Mouse (Mus musculus): Measurements from ENCODE around the gene Cox4i2. TPM values are rescaled to one million over a fixed set of nuclear protein-coding genes. Genes with fewer than 3 reads are reported as not detected.

Gene Cox4i2
- total and polyA plus RNA-seq, 2 experiments: 0.31 TPM; not detected in 1

GRCm38 (mm10) chr2:152788892-152789421, 35.0 kb downstream of the Cox4i2 start:
- no peaks in the 10 kb centered on the region for H3K27me3 ChIP-seq (ENCODE audit: control insufficient read depth, insufficient read depth, low read length)
- peak; percentile 30 for DNase-seq (ENCODE audit: extremely low read depth, low read depth, low spot score)
- H3K27ac ChIP-seq (replicated peaks; ENCODE audit: insufficient read depth, low read depth, low read length): peak overlapping the region; percentile 61
- H3K4me1 ChIP-seq (ENCODE audit: control insufficient read depth, insufficient read depth, low read length): peaks cover 42% of the 10 kb centered on the region
- WGBS: 55% methylated on average over 6 of the region's 6 CpGs
- no peak overlapping the region for H3K9ac ChIP-seq (ENCODE audit: low read depth, low read length)
- H3K4me3 ChIP-seq (ENCODE audit: insufficient read depth, low read depth, low read length): no peak overlapping the region
- H3K79me2 ChIP-seq (ENCODE audit: control insufficient read depth, insufficient read depth, low read length): peaks cover 36% of the 10 kb centered on the region
- TF ChIP-seq POLR2A (IDR thresholded peaks at IDR 0.05; ENCODE audit: extremely low read depth, insufficient read depth, low read length): no peak
- no peak for TF ChIP-seq CTCF (IDR thresholded peaks at IDR 0.05; ENCODE audit: low read depth, low read length)
- no peaks in the 10 kb centered on the region for H3K36me3 ChIP-seq (ENCODE audit: control insufficient read depth, insufficient read depth, low read length)

GRCm38 (mm10) chr2:152789591-152789999, 35.6 kb downstream of the Cox4i2 start:
- 49% methylated on average over 4 of the region's 4 CpGs for WGBS
- no peaks in the 10 kb centered on the region for H3K27me3 ChIP-seq (ENCODE audit: control insufficient read depth, insufficient read depth, low read length)
- peaks cover 37% of the 10 kb centered on the region for H3K79me2 ChIP-seq (ENCODE audit: control insufficient read depth, insufficient read depth, low read length)
- H3K9ac ChIP-seq (ENCODE audit: low read depth, low read length): no peak overlapping the region
- TF ChIP-seq CTCF (IDR thresholded peaks at IDR 0.05; ENCODE audit: low read depth, low read length) (no peak), POLR2A (IDR thresholded peaks at IDR 0.05; ENCODE audit: extremely low read depth, insufficient read depth, low read length) (no peak)
- no peaks in the 10 kb centered on the region for H3K36me3 ChIP-seq (ENCODE audit: control insufficient read depth, insufficient read depth, low read length)
- DNase-seq (ENCODE audit: extremely low read depth, low read depth, low spot score): no peak
- peaks cover 43% of the 10 kb centered on the region for H3K4me1 ChIP-seq (ENCODE audit: control insufficient read depth, insufficient read depth, low read length)
- H3K4me3 ChIP-seq (ENCODE audit: insufficient read depth, low read depth, low read length): no peak overlapping the region
- peak overlapping the region; percentile 61 for H3K27ac ChIP-seq (replicated peaks; ENCODE audit: insufficient read depth, low read depth, low read length)

- Histone ChIP-seq H3K4me3 (ENCODE audit: insufficient read depth, low read depth, low read length) (no peak overlapping the region), H3K27me3 (ENCODE audit: control insufficient read depth, insufficient read depth, low read length) (no peaks in the 10 kb centered on the region), H3K4me1 (ENCODE audit: control insufficient read depth, insufficient read depth, low read length) (peaks cover 26% of the 10 kb centered on the region), H3K27ac (replicated peaks; ENCODE audit: insufficient read depth, low read depth, low read length) (peak overlapping the region; percentile 26), H3K9ac (ENCODE audit: low read depth, low read length) (no peak overlapping the region), H3K36me3 (ENCODE audit: control insufficient read depth, insufficient read depth, low read length) (no peaks in the 10 kb centered on the region), H3K79me2 (ENCODE audit: control insufficient read depth, insufficient read depth, low read length) (peaks cover 47% of the 10 kb centered on the region)
- peak; percentile 85 for DNase-seq (ENCODE audit: extremely low read depth, low read depth, low spot score)
- WGBS: 3% methylated on average over 2 of the region's 2 CpGs
- TF ChIP-seq CTCF (IDR thresholded peaks at IDR 0.05; ENCODE audit: low read depth, low read length) (no peak), POLR2A (IDR thresholded peaks at IDR 0.05; ENCODE audit: extremely low read depth, insufficient read depth, low read length) (no peak)
These were observed 38.5 kb downstream of the Cox4i2 start for GRCm38 (mm10) chr2:152792461-152792860.

GRCm38 (mm10) chr2:152793381-152793780, 39.4 kb downstream of the Cox4i2 start:
- TF ChIP-seq CTCF (IDR thresholded peaks at IDR 0.05; ENCODE audit: low read depth, low read length): no peak
- no peak overlapping the region for H3K9ac ChIP-seq (ENCODE audit: low read depth, low read length)
- 86% methylated on average over 5 of the region's 5 CpGs for WGBS
- H3K36me3 ChIP-seq (ENCODE audit: control insufficient read depth, insufficient read depth, low read length): no peaks in the 10 kb centered on the region
- peaks cover 23% of the 10 kb centered on the region for H3K4me1 ChIP-seq (ENCODE audit: control insufficient read depth, insufficient read depth, low read length)
- no peak for DNase-seq (ENCODE audit: extremely low read depth, low read depth, low spot score)
- H3K27ac ChIP-seq (replicated peaks; ENCODE audit: insufficient read depth, low read depth, low read length): no peak overlapping the region; the same call in 1 of the 2 replicates
- H3K79me2 ChIP-seq (ENCODE audit: control insufficient read depth, insufficient read depth, low read length): peaks cover 52% of the 10 kb centered on the region
- no peaks in the 10 kb centered on the region for H3K27me3 ChIP-seq (ENCODE audit: control insufficient read depth, insufficient read depth, low read length)
- H3K4me3 ChIP-seq (ENCODE audit: insufficient read depth, low read depth, low read length): no peak overlapping the region

GRCm38 (mm10) chr2:152794281-152794827, 40.4 kb downstream of the Cox4i2 start:
- TF ChIP-seq CTCF (IDR thresholded peaks at IDR 0.05; ENCODE audit: low read depth, low read length) (no peak), POLR2A (IDR thresholded peaks at IDR 0.05; ENCODE audit: extremely low read depth, insufficient read depth, low read length) (no peak)
- H3K4me3 ChIP-seq (ENCODE audit: insufficient read depth, low read depth, low read length): no peak overlapping the region
- H3K27me3 ChIP-seq (ENCODE audit: control insufficient read depth, insufficient read depth, low read length): no peaks in the 10 kb centered on the region
- peaks cover 23% of the 10 kb centered on the region for H3K4me1 ChIP-seq (ENCODE audit: control insufficient read depth, insufficient read depth, low read length)
- H3K79me2 ChIP-seq (ENCODE audit: control insufficient read depth, insufficient read depth, low read length): peaks cover 49% of the 10 kb centered on the region
- WGBS: 32% methylated on average over 9 of the region's 9 CpGs
- peak; percentile 66 for DNase-seq (ENCODE audit: extremely low read depth, low read depth, low spot score)
- H3K36me3 ChIP-seq (ENCODE audit: control insufficient read depth, insufficient read depth, low read length): no peaks in the 10 kb centered on the region
- no peak overlapping the region for H3K9ac ChIP-seq (ENCODE audit: low read depth, low read length)
- peak overlapping the region; percentile 33; the same call in 1 of the 2 replicates for H3K27ac ChIP-seq (replicated peaks; ENCODE audit: insufficient read depth, low read depth, low read length)

GRCm38 (mm10) chr2:152797589-152797988, 43.6 kb downstream of the Cox4i2 start:
- no peak overlapping the region for H3K4me3 ChIP-seq (ENCODE audit: insufficient read depth, low read depth, low read length)
- no peak overlapping the region for H3K9ac ChIP-seq (ENCODE audit: low read depth, low read length)
- H3K79me2 ChIP-seq (ENCODE audit: control insufficient read depth, insufficient read depth, low read length): peaks cover 41% of the 10 kb centered on the region; the same call in 1 of the 2 replicates
- H3K36me3 ChIP-seq (ENCODE audit: control insufficient read depth, insufficient read depth, low read length): no peaks in the 10 kb centered on the region
- H3K27ac ChIP-seq (replicated peaks; ENCODE audit: insufficient read depth, low read depth, low read length): no peak overlapping the region
- 86% methylated on average over 1 of the region's 1 CpGs for WGBS
- H3K4me1 ChIP-seq (ENCODE audit: control insufficient read depth, insufficient read depth, low read length): peaks cover 14% of the 10 kb centered on the region
- no peak for DNase-seq (ENCODE audit: extremely low read depth, low read depth, low spot score)
- no peak for TF ChIP-seq POLR2A (IDR thresholded peaks at IDR 0.05; ENCODE audit: extremely low read depth, insufficient read depth, low read length)
- TF ChIP-seq CTCF (IDR thresholded peaks at IDR 0.05; ENCODE audit: low read depth, low read length): no peak
- no peaks in the 10 kb centered on the region for H3K27me3 ChIP-seq (ENCODE audit: control insufficient read depth, insufficient read depth, low read length)

Measured in liver, adult 2 months (tissue).